Mouse (Mus musculus) thymus, adult 2 months (tissue): ENCODE results near the gene Asb1. TPM values are rescaled to one million over a fixed set of nuclear protein-coding genes. Genes with fewer than 3 reads are reported as not detected.

Experiments
- DNase-seq: peaks from one replicate; pipeline ENCODE4 v3.0.0; 2021
- H3K27ac ChIP-seq: fragments of 200-500 bp; 2 replicates; pipeline ENCODE4 v1.5.1; 2012; ENCODE audit warnings: low read length, control low read depth; ENCODE audit not compliant: control insufficient read depth, insufficient read depth
- H3K27me3 ChIP-seq: fragments of 200-500 bp; 2 replicates; pipeline ENCODE4 v1.6.1; 2012; ENCODE audit warnings: mild to moderate bottlenecking, low read length, moderate library complexity, mixed read lengths; ENCODE audit not compliant: control insufficient read depth, insufficient read depth
- H3K36me3 ChIP-seq: fragments of 200-500 bp; 2 replicates; pipeline ENCODE4 v1.6.1; 2012; ENCODE audit warnings: mild to moderate bottlenecking, low read length, moderate library complexity; ENCODE audit not compliant: control insufficient read depth, insufficient read depth
- H3K4me1 ChIP-seq: fragments of 200-500 bp; replicated peaks from 2 replicates; pipeline ENCODE4 v1.6.1; 2012; ENCODE audit warnings: low read length; ENCODE audit not compliant: control insufficient read depth, insufficient read depth
- H3K4me3 ChIP-seq: fragments of 200-500 bp; 2 replicates; pipeline ENCODE4 v1.5.1; 2012; ENCODE audit warnings: mild to moderate bottlenecking, low read length, control low read depth, moderate library complexity; ENCODE audit not compliant: control insufficient read depth, insufficient read depth
- CTCF ChIP-seq: fragments of 200-500 bp; IDR thresholded peaks from 2 replicates; pipeline ENCODE4 v1.5.1; 2012; ENCODE audit warnings: mild to moderate bottlenecking, control low read depth, low read length, moderate library complexity, borderline replicate concordance; ENCODE audit not compliant: control insufficient read depth, poor library complexity, insufficient read depth; ENCODE audit errors: extremely low read depth
- POLR2A ChIP-seq: fragments of 200-500 bp; IDR thresholded peaks from 2 replicates; pipeline ENCODE4 v1.6.1; 2012; ENCODE audit warnings: mild to moderate bottlenecking, low read length, control low read depth, moderate library complexity; ENCODE audit not compliant: control insufficient read depth, poor library complexity, insufficient read depth; ENCODE audit errors: extremely low read depth
- WGBS: fragments of 180-500 bp; shearing (Covaris S2); methylation state at CpG from one replicate; pipeline ENCODE4 v1.1.7; 2018; 5-methylcytosine and 5-hydroxymethylcytosine counted together
- polyA plus RNA-seq: library from polyadenylated mRNA; depleted of rRNA; stranded (reverse); fragments of >200 nt; gene quantifications from 2 replicates; pipeline ENCODE4 v1.2.3, GENCODE M21; 2012

The Asb1 gene
- polyA plus RNA-seq, 1 experiment: 8.7 TPM

GRCm38 (mm10) chr1:91532892-91533291, 7.5 kb upstream of the Asb1 start:
- WGBS: 97% methylated on average over 5 of the region's 5 CpGs
- no peak for DNase-seq
- Histone ChIP-seq H3K4me1 (no peaks in the 10 kb centered on the region), H3K36me3 (no peaks in the 10 kb centered on the region; the same call in 1 of the 2 replicates), H3K27me3 (no peaks in the 10 kb centered on the region), H3K27ac (no peak overlapping the region), H3K4me3 (no peak overlapping the region)
- TF ChIP-seq CTCF: no peak
- no peak for TF ChIP-seq POLR2A

- H3K27ac ChIP-seq: no peak overlapping the region
- TF ChIP-seq POLR2A (no peak), CTCF (no peak)
Measured at GRCm38 (mm10) chr1:91533483-91533882, 6.9 kb upstream of the Asb1 start.

GRCm38 (mm10) chr1:91533961-91534723, 6.2 kb upstream of the Asb1 start:
- TF ChIP-seq POLR2A (no peak), CTCF (no peak)
- Histone ChIP-seq H3K4me1 (no peaks in the 10 kb centered on the region), H3K4me3 (no peak overlapping the region), H3K36me3 (no peaks in the 10 kb centered on the region), H3K27ac (no peak overlapping the region), H3K27me3 (no peaks in the 10 kb centered on the region)
- no peak for DNase-seq
- 85% methylated on average over 19 of the region's 19 CpGs for WGBS

More at GRCm38 (mm10) chr1:91533483-91533882, 6.9 kb upstream of the Asb1 start:
- H3K36me3 ChIP-seq: no peaks in the 10 kb centered on the region
- H3K27me3 ChIP-seq: no peaks in the 10 kb centered on the region
- no peak overlapping the region for H3K4me3 ChIP-seq
- no peak for DNase-seq
- H3K4me1 ChIP-seq: no peaks in the 10 kb centered on the region
- 81% methylated on average over 2 of the region's 2 CpGs for WGBS

DNA sequence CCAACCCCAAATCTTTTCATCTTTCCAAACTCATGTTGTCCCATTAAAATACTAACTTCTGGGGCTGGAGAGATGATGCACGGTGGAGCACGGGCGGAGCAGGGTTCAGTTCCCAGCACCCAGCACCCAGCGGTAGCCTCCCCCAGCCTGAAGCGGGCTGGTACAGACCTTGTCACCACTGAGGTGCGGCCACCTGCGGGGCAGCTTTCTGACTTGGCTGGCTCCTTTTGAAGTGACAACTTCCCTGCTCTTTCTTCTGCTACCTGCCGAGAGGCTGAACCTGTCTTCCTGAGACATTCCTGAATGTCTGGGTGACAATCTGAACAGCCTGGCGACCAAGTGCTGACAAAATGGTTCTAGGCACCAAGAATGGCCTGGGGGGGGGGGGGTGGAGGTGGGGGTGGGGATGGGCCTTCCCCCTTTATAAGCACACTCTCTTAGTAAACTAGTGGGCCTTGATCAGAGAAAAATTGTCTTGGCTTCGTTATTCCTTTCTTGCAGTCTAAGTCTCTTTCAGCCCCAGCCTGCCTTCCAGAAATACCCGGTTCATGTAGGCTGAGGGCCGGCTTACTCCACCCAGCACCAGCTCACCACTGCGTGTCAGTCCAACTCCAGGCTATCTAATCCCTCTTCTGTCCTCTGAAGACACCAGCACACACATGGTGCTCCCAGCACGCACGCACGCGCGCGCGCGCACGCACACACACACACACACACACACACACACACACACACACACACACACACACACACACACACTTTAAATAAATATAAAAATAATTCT, 2.4 kb upstream of the Asb1 start:
- TF ChIP-seq POLR2A: no peak
- TF ChIP-seq CTCF: no peak
- 74% methylated on average over 22 of the region's 22 CpGs for WGBS
- H3K27me3 ChIP-seq: no peaks in the 10 kb centered on the region; the same call in 1 of the 2 replicates
- H3K4me3 ChIP-seq: no peak overlapping the region
- H3K27ac ChIP-seq: no peak overlapping the region
- no peaks in the 10 kb centered on the region for H3K36me3 ChIP-seq
- peaks cover 13% of the 10 kb centered on the region for H3K4me1 ChIP-seq
- no peak for DNase-seq

DNA sequence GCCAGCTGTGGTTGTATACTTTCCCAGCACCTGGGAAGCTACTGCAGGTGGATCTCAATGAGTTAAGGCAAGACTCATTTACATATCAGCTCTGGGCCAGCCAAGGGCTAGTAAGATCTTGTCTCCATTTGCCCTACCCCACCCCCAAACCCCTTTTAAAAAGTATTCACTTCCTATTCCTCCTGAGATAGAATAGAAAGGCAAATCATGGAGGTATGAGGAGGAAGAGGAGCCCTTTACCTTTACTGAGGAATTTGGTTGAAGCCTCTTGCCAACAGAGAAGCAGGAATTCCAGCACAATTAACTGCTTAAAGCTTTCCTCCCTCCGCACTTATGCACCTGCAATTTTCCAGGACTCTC, 1.8 kb upstream of the Asb1 start:
- H3K4me3 ChIP-seq: no peak overlapping the region
- H3K4me1 ChIP-seq: peaks cover 13% of the 10 kb centered on the region
- 97% methylated on average over 1 of the region's 1 CpGs for whole genome bisulfite sequencing
- no peak overlapping the region for H3K27ac ChIP-seq
- no peak for DNase-seq
- H3K27me3 ChIP-seq: no peaks in the 10 kb centered on the region; the same call in 1 of the 2 replicates
- TF ChIP-seq CTCF (no peak), POLR2A (no peak)
- no peaks in the 10 kb centered on the region for H3K36me3 ChIP-seq

DNA sequence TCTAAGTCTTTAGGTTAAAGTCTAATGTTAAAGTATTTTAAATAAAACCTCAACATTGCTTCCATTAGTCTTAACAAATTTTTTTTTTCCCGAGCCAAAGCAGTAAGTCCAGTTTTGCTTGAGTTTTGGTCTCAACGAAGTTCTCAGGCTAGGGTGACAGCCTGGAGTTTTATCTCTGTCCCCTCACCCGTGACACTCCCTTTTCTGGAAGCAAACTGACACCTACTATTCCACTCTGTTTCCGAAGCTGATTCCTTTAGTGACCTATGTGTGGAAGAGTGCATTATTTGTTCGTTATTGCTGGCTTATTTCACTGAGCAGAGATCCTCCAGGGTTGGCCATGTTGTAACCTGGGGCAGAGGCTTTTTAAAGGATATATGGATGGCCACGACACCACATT, 1.1 kb upstream of the Asb1 start:
- Histone ChIP-seq H3K36me3 (no peaks in the 10 kb centered on the region), H3K4me1 (peaks cover 13% of the 10 kb centered on the region), H3K27ac (no peak overlapping the region), H3K27me3 (no peaks in the 10 kb centered on the region; the same call in 1 of the 2 replicates), H3K4me3 (no peak overlapping the region)
- TF ChIP-seq CTCF (no peak), POLR2A (no peak)
- no peak for DNase-seq
- WGBS: 45% methylated on average over 6 of the region's 6 CpGs
